Mouse (Mus musculus) heart, postnatal 10 days (tissue): ENCODE measurements around the gene Dhx58. TPM values are rescaled to one million over a fixed set of nuclear protein-coding genes. Genes with fewer than 3 reads are reported as not detected.

ENCODE experiments used
- DNase-seq, 2 experiments: peaks; one replicate each; pipeline ENCODE4 v3.0.0; 2021
- intact Hi-C: fragments of 180-260 bp; cut with DNase I; formaldehyde crosslinking; loops from one replicate; pipeline ENCODE4 v1.15.1; 2025
- total RNA-seq, 2 experiments: library from RNA; stranded (reverse); gene quantifications; 2 replicates each; pipeline ENCODE4 v1.2.3; 2021

The Dhx58 gene
- total RNA-seq = under 1 TPM; 0.42 to 0.50 TPM

DNA sequence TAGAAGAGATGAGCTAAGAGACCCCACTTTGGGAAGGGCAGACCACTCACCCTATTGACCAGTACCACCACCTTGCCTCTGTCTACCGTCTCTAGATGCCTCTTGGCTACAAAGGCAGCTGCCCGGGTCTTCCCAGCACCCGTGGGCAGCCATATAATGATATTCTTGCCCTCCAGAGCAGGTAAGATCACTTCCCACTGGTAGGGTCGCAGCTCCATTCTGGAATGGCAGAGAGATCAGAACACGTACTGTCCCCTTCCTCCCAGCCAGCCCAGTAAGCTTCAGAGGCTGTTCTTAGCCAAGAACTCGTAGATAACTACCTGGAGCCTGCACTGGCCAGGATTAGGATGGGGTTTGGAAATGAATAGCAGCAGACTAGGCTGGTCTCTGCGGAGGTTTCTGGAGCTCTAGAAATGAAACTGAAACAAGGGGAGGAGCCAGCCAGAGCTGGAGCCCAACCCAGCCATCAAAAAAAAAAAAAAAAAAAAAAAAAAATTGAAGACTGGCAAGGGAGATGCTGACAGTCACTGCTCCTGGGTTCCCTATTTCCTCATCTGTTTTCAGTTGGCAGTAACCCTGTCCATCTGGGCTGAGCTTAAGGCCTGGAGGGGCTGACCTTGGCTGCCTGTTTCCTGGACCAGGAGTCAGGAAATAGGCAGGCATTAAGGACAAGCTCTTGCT is at the start of gene Dhx58:
TSS of gene Dhx58 (minus strand) at position 421 of the 681 bp plus-strand sequence.
- intact Hi-C loops = no loop called here
- DNase-seq = peak in 1 of 2 experiments; percentile 33

DNA sequence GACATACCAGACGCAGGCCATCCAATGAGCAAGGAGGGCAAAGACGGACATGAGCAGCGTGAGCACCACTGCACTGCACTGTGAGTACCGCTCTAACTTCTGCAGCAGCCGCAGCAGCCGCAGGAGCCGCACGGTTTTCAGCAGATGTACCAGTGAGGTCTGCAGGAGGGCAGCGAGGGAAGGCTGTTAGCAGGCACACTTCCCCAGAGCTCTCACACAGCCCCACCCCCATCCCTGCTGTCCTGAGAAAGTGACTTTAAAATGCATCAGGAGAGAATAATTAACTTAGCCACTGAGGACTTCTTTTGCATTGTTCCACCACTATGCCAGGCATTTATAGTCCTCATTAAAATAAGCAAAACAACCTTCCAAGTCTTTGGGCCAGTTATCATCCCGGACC is 48.2 kb upstream of the Dhx58 start:
- intact Hi-C loops = no loop called here
- DNase-seq = no peak

DNA sequence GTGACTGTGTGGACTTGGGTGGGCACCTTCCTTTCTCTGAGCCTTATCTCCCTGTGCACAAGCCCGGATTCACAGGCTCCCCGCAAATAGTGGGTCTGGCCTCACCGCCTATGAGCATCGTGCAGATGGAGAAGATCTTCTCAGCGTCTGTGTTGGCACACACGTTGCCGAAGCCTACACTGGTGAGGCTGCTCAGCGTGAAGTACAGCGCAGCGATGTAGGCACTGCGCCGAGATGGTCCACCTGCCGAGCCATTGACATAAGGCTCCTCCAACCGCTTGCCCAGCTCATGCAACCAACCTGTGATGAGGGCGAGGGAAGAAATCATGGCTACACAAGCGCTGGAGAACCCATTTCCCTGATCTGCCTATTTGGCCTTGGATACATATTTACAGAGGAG is 46.1 kb upstream of the Dhx58 start:
- intact Hi-C loops = no loop called here
- DNase-seq = no peak

DNA sequence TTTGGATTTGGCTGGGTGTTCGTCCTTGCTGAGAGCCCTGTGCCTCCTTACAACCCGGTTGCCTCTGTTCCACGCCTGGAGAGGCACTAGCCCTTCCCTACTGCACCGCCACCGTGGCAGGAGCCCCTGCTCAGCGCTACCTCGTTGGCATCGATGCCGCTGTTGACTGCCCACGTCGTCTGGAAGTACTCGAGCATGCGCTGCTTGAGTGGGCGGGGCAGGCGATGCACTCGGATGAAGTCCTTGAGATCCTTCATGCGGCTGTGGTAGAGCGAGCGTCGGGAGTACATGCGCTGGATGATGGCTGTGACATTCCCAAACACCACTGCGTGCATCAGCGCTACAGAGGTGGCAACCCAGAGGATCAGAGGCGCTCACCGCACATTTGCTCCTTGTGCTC is 45.4 kb upstream of the Dhx58 start:
- intact Hi-C loops = no loop called here
- no peak for DNase-seq

DNA sequence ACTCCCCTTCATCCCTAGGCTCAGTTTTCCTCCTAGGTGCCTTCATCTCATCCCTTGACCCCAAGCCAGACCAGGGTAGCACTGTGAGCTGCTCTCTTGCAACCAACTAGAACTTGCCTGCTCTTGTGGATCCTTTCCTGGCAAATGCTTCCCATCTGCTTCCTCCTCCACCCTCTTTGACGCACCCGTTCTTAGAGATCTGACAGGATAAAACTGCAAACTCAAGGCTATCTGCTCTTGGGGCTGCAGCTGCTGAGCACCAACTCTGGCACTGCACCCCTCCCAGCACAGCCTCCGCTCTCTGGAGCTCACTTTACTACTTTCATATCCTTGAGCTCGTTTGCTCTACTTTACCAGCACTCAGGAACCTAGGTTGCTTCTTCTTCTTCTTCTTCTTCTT is 44.5 kb upstream of the Dhx58 start:
- no peak for DNase-seq
- intact Hi-C loops = no loop called here

DNA sequence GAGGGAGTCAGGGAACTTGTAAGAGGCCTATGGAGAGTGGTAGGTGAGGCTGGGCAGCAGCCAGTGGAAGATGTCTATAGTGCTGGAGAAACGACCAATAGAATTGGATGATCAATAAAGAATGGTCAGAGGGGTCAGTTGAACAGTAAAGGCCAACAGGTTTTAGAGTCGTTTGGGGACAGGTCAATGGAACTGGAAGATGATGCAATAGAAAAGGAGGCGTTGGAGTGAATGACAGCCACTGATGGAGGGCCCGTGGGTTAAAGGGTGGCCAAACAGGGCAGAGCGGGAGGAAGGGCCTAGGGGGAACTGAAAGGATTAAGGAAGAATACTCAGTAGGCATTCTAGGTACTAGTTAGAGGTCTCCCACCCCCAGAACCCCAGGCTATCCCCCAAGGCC is 43.0 kb upstream of the Dhx58 start:
- intact Hi-C loops = no loop called here
- DNase-seq = no peak

DNA sequence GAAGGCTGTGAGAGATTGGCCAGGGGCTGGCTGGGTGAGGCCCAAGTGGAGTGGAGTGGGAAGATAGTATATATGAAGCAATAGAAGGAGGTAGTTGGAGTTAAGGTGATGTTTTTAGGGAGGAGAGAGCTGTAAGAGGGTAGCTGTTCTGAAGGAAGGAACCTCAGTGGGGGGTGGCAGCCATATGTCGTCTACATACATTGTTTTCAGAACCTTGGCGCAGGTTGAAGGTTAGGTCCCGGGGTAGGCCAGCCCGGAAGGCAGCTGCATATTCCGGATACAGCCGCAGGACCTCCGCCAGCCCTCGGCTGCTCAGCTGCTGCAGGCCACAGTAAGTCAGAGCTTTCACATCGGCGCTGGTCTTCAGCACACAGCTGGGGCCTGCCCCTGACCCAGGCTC is 42.5 kb upstream of the Dhx58 start:
- no peak for DNase-seq
- intact Hi-C loops = no loop called here

DNA sequence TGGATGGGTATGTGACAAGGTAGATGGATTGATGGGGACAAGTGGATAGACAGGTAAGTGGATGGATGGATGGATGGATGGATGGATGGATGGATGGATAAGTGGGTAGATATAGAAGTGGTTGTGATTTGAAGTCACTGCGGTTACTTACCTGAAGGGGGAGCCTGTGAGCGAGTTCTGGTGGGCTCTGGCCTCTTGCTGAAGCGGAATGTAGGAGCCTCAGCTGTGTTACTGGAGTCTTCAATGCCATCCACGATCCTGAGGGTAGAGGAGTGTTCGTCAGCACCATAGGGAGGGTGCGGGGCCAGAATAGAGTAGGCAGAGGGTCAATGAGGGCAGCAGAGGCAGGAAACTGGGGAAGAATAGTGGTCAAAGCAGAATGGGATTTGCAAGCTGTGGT is 41.0 kb upstream of the Dhx58 start:
- intact Hi-C loops = no loop called here
- DNase-seq = peak; percentile 47 to 70

DNA sequence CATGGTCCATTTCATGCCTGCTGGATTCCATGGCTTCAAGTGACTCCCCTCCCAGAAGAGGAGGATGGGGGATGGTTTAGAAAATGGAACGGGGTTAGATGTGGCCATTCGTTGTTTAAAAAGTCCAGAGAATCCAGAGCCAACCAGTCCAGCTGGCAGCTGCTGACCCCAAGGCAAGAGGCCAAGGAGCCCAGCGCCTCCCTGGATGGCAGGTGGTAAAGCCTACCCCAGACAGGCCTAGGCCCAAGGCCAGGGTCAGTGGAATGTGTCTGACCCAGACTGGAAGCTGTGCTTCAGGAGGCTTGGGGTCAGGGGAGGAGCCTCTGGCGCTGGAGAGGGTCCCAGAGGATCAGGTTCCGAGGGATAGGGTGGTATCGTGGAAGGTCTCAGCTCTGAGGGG is 37.3 kb upstream of the Dhx58 start:
- DNase-seq = peak; percentile 68 to 77
- intact Hi-C loops = no loop called here

DNA sequence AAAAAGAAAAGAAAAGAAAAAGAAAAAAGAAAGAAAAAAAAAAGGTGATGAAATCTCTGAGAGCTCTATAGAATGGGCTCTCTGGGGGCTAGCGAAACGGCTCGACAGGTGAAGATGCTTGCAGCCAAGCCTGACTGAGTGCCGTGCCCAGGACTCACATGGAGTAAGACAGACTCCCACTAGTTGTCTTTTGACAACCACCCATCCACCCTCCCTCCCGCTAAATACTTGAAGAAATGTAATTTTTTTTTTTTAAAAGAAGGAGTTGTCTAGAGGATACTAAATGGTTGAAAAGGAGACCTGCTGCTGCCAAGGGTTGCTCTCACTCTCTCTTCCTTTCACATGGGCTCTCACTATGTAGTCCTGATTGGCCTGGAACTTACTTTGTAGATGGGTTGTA is 34.7 kb upstream of the Dhx58 start:
- no peak for DNase-seq
- intact Hi-C loops = no loop called here

DNA sequence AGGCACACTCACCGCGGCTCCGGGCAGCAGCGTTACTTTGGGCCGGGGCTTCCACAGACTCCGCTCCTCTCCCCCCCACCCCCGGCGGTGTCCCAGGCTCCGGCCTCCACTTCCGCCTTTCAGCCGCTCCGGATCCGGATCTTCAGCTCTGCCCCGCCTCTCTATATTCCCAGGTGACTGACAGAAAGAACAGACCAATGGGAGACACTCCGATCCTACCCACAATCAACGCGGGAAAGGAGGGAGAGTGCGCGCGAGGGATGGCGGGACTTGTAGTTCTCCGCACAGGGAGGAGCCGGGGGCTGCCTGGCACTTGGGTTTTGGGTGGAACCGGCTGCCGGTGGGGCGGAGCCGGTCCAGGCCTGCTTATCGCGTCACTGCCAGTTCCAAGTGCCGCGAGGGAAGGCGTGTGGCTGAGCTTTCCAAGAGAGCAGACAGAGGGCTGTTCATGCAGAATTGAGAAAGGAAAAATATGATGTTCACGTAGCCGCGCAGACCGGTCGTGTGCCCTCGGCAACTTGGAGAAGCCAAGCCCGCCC is 34.1 kb upstream of the Dhx58 start, which contains the start of gene Rab5c:
TSS of gene Rab5c (minus strand) at position 150 of the 539 bp plus-strand sequence.
- intact Hi-C loops = no loop called here
- peak; percentile 99 for DNase-seq

DNA sequence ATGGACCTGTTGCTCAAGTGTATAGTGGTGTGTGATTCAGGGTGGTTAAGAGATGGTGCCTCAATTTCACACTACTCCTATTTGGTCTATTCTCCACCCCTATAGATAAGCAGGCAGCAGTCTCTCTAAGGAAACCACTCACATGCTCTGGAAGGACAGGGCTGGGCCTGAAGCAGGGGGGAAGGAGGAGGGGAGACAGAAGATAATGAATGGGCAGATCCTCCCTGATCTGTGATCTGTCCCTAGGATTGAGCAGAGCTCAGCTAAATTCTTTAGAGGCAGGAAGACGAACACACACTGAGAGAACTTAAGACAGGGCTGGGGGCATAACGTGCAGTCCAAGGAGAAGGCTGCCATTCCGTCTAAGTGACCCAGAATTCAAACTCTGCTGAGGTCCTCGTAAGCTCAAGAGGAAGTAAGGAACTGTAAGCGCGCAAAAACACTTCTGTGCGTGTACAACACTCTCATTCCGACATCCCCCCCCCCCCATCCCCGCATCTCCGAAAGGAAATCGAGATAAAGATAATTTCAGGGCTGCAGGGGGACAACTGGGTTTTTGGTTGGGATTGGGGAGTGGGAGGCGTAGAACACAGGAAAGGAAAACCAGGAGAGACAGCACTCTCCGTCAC is 33.1 kb upstream of the Dhx58 start:
- intact Hi-C loops = loop anchor here (2.0 kb wide), 1 partner anchor 22 kb away; no protein-coding TSS in a partner anchor
- DNase-seq = no peak

DNA sequence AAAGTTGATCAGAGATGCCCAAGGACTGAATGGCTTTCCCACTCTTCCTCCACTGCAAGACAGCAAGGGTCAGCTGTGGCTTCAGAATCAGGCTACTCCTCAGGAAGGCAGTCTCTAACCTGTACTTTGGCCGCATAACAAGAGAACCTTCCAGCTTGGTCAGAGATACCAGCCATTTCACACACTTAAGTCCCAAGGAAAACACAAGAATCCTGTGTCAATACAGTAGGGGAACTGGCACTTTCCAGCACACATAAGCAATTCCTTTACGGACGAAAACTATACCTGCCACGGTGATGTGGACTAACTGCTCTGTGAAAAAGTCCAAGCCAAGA is 32.6 kb upstream of the Dhx58 start:
- intact Hi-C loops = loop anchor here (2.0 kb wide), 1 partner anchor 22 kb away; no protein-coding TSS in a partner anchor
- DNase-seq = no peak

DNA sequence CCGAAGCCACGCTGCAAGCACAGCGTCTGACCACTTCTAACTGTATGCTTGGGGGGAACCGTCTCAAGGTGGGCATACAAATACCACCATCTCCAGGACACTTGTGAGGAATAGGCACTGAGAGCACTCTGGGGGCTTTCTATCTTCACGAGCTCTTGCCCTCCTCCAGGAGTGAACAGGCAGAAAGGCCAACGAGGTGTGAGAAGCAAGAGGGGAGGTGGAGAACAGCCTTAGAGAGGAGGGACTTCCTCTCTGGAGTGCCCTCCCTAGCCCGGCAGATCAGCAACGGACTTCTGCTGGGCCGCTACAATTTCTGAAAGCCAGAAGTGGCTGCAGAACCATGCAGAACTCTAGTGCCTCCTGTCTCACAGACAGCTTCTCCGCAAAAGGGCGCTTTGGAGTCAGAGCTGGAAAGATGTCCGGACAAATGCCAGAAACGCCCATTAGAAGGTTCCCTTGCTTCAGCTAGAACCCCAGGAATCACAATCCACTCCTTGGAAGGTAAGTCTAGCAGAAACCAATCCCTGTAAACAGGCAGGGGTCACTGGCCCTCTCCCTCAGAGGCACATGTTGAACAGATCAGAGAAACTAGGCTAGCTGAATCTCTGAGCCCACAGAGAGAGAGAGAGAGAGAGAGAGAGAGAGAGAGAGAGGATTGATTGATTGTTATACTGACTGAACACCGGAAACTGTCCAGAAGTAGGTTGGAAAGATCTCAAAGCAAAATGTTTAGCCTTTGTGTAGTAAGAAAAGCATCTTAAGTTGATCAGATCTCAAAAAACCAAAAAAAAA is 32.1 kb upstream of the Dhx58 start:
- DNase-seq = no peak

DNA sequence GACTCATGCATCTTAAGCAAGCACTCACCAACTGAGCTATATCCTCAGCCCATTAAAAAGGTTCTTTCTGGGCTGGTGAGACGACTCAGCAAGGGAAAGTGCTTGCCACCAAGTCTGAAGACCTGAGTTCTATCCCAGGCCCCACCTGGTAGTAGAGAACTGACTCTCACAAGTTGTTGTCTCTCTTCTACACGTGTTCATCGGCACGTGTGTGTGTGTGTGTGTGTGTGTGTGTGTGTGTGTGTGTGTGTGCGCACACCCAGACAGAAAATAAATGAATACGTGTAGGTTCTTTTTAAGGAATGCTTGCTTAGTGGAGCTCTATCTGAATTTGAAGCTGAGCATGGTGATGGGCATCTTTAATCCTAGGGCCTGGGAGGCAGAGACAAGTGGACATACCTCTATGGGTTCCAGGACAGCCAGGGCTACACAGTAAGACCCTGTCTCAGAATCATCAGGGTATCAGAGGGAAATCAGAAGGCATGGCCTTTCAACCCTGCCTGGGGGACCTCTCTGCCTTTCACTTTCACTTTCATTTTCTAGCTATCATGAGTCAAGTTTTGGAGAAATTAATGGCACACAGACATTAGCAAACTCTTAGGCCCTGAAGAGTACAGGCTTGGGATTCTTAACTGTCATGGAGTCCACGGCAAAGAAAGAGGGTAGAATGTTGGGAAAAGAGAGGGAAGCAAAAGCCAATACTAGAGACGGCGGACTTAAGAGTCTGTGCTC is 31.2 kb upstream of the Dhx58 start:
- intact Hi-C loops = no loop called here
- no peak for DNase-seq

More for the DNA sequence above, 32.1 kb upstream of the Dhx58 start:
- intact Hi-C loops = loop anchor here (2.0 kb wide), 1 partner anchor 21 kb away; no protein-coding TSS in a partner anchor

DNA sequence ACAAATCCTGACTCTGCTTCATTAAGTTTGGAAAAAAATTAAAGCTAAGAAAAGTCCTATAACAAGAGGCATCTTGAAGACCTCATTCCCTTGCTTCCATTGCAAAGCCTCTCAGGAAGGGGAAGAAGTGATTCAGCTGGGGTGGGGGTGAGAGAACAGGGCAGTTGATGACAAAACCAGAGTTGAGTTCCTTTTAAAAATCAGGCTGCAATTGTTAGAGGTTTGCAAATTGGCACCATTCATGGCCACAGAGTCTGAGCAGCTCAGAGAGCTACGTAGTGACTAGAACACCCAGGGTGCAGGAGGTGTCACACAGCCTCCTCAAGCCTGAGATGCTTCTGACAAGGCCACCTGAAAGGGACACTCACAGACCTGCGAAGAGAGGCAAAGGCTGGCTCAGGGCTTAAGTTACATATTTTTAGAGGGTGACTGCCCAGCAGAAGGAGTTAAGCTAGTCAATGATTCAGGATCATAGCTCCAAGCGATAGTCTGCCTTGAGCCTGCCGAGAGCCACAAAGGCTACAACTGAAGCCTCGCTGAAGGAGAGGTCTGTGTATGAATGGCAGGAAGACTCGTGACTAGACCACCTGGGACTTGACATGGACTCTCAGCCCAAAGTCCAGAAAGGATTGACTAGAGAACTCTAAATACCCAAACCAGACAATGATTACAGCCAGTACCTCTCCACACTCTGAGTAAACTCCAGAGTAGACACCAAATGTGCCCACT is 26.6 kb upstream of the Dhx58 start:
- no peak for DNase-seq
- intact Hi-C loops = no loop called here

DNA sequence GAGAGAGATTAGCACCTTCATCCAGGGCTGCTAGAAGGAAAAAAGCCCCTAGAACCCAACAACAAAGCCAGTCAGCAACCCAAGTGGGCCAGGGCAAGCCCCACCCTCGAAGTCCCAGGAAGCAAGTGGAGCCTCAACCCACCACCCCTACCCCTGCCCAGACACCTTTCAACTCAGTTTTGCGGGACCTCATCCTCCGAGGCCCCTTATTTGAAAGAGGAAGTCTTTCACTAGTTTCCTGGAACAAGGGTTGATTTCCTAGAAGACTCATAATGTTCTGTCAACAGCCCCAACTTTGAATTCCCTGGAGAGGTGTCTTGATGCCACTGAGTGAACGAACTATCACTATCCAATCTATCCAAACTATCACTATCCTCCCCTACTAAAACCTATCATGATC is 25.9 kb upstream of the Dhx58 start:
- DNase-seq = no peak
- intact Hi-C loops = no loop called here

DNA sequence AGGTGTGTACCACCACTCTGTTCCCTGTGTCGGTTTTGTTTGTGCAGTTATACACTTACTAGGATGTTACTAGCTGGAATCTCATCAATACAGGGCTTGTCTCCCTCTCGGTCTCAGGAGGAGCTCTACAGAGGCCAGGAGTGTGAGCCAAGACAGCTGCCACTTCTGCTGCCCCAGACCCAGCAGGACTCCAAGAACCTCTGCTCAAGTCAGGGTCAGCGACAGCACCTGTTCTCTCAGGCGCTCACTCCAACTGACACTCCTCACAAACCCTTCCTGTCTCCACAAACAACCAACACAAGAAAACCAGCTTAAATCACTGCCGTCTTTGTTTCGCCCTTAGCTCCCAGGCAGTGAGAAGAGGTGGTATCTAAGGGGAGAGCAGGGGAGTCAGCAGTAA is 24.5 kb upstream of the Dhx58 start:
- intact Hi-C loops = no loop called here
- no peak for DNase-seq

DNA sequence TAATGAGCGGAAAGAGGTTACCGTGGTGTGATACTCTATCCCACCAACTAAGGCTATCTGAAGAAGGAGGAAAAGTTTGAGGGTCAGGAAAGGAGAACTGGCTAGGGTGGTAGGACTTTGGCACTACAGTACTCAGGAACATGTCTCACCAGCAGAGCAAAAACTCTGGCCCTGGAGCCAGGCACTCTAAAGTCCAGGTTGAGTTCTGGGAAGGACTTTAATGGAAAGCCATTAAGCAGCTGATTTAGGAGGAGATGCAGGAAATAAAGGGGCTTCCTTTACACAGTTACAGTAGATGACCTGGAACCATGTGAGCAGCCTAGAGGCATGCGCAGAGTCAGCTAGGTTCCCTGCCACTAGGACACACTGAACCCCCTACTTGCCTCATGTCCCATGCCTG is 23.1 kb upstream of the Dhx58 start:
- intact Hi-C loops = no loop called here
- DNase-seq = no peak

DNA sequence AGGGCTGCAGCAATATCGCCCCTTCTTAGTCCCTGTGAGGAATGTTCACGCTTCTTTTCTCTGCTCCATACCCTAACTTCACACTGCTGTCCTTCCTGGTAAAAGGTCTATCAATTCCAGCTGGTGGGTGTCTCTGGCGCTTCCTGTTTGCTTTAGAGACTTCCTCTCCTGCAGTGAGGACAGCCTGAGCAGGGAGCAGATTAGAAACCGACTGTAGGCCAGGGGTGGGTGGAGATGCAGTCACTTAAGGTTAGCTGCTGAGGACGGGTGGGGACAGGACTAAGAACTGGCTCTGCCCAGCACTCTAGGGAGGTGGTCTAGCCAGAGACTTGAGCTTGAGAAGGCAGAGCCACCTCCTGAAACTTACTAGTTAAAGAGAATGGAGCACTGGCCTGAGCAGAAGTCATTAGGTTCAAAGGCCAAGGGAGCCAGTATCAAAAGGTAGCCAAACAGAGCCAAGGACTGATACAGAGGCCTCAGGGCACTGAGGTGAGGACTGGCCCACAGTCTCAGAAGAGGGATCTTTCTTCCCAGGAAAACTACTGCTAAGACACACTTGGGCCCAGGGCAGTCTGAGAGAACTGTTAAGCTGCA is 20.9 kb upstream of the Dhx58 start:
- intact Hi-C loops = no loop called here
- peak; percentile 51 to 58 for DNase-seq
